Mouse (Mus musculus): ENCODE results near the gene Brca2. TPM values are rescaled to one million over a fixed set of nuclear protein-coding genes. Genes with fewer than 3 reads are reported as not detected.

Brca2 gene
- total RNA-seq (2023) = 10 to 100 TPM; 24.8 to 27.5 TPM

DNA sequence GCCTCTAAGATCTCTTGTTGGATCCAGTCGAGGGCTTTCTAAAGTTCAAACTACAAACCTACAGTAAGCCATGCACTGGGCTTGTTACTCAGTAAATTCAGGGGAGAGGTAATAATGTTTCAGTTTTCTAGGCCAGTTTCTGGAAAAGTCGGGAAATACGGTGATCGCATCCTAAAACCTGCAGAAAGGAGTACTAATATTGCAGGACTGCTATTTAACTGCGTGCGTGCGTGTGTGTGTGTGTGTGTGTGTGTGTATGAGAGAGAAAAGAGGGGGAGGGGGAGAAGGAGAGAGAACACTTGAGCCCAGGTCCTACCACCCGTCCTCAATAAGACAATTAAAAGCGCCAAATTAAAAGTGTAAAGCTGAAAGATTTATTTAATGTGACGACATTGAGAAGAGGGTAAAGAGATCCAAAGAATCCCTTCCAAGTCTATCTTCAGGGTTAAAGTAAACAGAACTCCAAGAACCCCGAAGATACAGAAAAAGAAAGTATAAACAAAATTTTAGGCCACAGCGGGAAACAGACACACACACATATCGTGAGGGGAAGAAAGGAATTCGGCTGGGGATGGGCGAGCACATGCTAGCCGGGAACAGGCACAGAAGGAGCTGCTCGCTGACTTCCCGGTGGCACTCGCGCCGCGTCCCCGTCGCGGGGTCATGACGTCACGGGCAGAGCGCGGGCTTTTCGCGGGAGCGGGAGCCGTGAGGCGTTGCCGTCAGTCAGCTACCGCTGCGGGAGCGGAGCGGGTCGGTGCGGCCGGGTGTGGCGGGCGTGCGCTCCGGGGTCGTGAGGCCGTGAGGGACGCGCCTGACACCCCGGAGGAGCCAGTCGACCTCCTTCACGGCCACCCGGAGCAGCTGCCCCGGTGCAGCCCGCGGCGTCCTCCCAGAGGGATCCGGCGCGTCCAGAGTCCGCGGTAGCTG lies at the start of gene Brca2:
Brca2 (plus strand) TSS at position 694 of the 930 bp plus-strand sequence.

DNA sequence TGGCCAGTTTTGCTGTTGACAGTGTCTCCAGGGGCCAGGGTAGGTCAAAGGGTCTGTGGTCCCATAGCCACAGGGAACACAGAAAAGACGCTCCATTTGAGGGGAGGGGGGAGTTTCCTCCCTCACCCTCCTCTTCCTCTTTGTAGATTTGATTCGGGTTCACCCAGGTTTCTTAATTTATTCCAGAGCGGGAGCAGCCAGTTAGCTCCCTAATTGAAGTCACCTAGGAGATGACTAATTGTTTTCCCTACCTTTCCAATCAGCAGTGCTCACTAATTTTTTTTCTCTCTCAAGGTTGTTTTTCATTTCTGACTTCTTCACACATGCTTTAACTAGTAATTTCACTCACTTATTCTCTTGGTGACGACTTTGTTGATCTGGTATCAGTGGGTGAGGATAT lies 4.4 kb upstream of the Brca2 start, which contains the start of gene Zar1l:
Zar1l (minus strand) TSS at position 101 of the 400 bp plus-strand sequence.

GRCm38 (mm10) chr5:150597088-150597487 lies 74.7 kb downstream of the Brca2 start, which contains the start of gene N4bp2l1:
TSS of gene N4bp2l1 (minus strand) at chr5:150597188.

Other genes starting within 250 kb of the Brca2 start
- not detected for gene Zar1l, start 4.5 kb upstream of the Brca2 start, total RNA-seq (2023)
- 10 to 100 TPM; 49.6 to 52.8 TPM for gene N4bp2l1, start 74.6 kb downstream of the Brca2 start, total RNA-seq (2023)
- gene N4bp2l2, start 143.6 kb downstream of the Brca2 start, total RNA-seq (2023) = 10 to 100 TPM; 44.0 to 55.2 TPM
- 10 to 100 TPM; 23.9 to 24.2 TPM for gene Pds5b, start 151.1 kb downstream of the Brca2 start, total RNA-seq (2023)